Mouse (Mus musculus) left cerebral cortex, adult 18-20 months (tissue): ENCODE data around the gene Pbld1. TPM values are rescaled to one million over a fixed set of nuclear protein-coding genes. Genes with fewer than 3 reads are reported as not detected.

ENCODE experiments used
- DNase-seq, 2 experiments: peaks; one replicate each; pipeline ENCODE4 v3.0.0; 2021 to 2022; ENCODE audit warnings: low spot score in 2 of 2, mixed read lengths in 1 of 2
- long read RNA-seq, 2 experiments: library from polyadenylated mRNA; stranded (forward); transcript quantifications; one replicate each; pipeline ENCODE4 v2.0.0; 2021
- total RNA-seq, 2 experiments: library from RNA; stranded (reverse); gene quantifications; 2 replicates each; pipeline ENCODE4 v1.2.3; 2021

The Pbld1 gene
- under 1 TPM; 0.30 to 0.45 TPM for total RNA-seq
- long read RNA-seq, experiment 1, result 0 reads
- long read RNA-seq, experiment 2, result 0 reads

- DNase-seq, result no peak
These were observed at the start of gene Pbld1 for GRCm38 (mm10) chr10:63059862-63060261. Gene Pbld1 (plus strand): TSS chr10:63060162.

- no peak for DNase-seq
These were observed 49.7 kb upstream of the Pbld1 start for GRCm38 (mm10) chr10:63010268-63010667.

- DNase-seq, result no peak
These were observed 48.4 kb upstream of the Pbld1 start for GRCm38 (mm10) chr10:63011556-63011955.

GRCm38 (mm10) chr10:63013476-63013875, 46.5 kb upstream of the Pbld1 start:
- DNase-seq, result no peak

GRCm38 (mm10) chr10:63014168-63014567, 45.8 kb upstream of the Pbld1 start:
- no peak for DNase-seq

GRCm38 (mm10) chr10:63019304-63019703, 40.7 kb upstream of the Pbld1 start:
- no peak for DNase-seq

- no peak for DNase-seq
These were observed 38.3 kb upstream of the Pbld1 start for GRCm38 (mm10) chr10:63021702-63022101.

- no peak for DNase-seq
These were observed 37.3 kb upstream of the Pbld1 start for GRCm38 (mm10) chr10:63022541-63023120.

- peak; percentile 58 to 68 for DNase-seq
These were observed 36.7 kb upstream of the Pbld1 start for GRCm38 (mm10) chr10:63023121-63023748.

GRCm38 (mm10) chr10:63023749-63024579, 36.0 kb upstream of the Pbld1 start, which contains the start of the genes Hnrnph3 and Pbld2:
Gene Hnrnph3 (minus strand): TSS chr10:63024217.
Gene Pbld2 (plus strand): TSS chr10:63024315.
- DNase-seq, result peak; percentile 98 to 99

GRCm38 (mm10) chr10:63024580-63024910, 35.4 kb upstream of the Pbld1 start:
- DNase-seq, result peak; percentile 39 to 52

- no peak for DNase-seq
These were observed 34.9 kb upstream of the Pbld1 start for GRCm38 (mm10) chr10:63025016-63025415.

GRCm38 (mm10) chr10:63025491-63026011, 34.4 kb upstream of the Pbld1 start:
- DNase-seq, result no peak

GRCm38 (mm10) chr10:63026156-63026794, 33.7 kb upstream of the Pbld1 start:
- no peak for DNase-seq

- DNase-seq, result no peak
These were observed 33.2 kb upstream of the Pbld1 start for GRCm38 (mm10) chr10:63026795-63027160.

- DNase-seq, result no peak
These were observed 32.4 kb upstream of the Pbld1 start for GRCm38 (mm10) chr10:63027376-63028161.

GRCm38 (mm10) chr10:63028396-63028795, 31.6 kb upstream of the Pbld1 start:
- DNase-seq, result no peak

- DNase-seq, result no peak
These were observed 27.7 kb upstream of the Pbld1 start for GRCm38 (mm10) chr10:63032267-63032666.

GRCm38 (mm10) chr10:63032956-63033355, 27.0 kb upstream of the Pbld1 start:
- no peak for DNase-seq

- DNase-seq, result no peak
These were observed 21.2 kb upstream of the Pbld1 start for GRCm38 (mm10) chr10:63038571-63039320.
